Mouse (Mus musculus) T-cell, adult 2 months (primary cell): ENCODE data around the gene Ska3.

Source experiments
- DNase-seq: peaks from one replicate; pipeline ENCODE4 v3.0.0; 2022; ENCODE audit warnings: low spot score

The Ska3 gene

DNA sequence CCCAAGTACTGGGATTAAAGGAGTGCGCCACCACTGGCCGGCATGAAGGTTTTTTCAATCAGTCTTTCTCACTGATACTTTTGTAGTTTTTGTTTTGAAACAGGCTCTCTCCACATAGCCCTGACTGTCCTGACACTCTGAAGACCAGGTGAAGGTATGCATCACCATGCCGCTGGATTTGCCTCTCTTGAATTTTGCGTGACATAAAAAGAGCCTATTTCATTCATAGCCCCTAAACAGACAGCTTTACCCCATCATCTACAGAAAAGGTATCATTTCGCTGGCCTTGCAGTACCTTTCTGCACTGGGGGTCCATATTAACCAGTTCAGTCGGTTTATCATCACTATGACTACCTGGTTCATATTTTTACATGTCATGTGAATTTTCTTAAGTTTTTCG lies 28.4 kb downstream of the Ska3 start:
- DNase-seq: peak; percentile 5

GRCm38 (mm10) chr14:57791171-57791570 lies 34.8 kb downstream of the Ska3 start:
- no peak for DNase-seq

DNA sequence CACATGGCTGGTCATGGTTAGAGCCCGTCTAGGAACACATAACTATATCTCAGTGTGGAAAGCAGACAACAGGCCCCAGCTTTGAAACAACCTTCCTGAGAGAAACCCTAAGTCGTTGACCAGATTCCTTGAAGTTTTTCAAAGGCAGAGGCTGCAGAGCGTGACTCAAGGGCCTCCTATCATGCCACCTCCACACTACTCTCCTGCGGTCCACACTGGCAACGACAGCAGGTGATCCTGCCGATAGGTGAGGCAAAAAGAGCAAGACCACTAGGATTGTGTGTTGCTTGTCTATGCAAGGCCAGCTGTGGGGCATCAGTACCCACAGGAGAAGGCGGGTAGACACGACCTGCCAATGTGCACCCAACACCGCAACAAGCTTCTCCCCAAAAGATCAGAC lies 36.2 kb downstream of the Ska3 start:
- no peak for DNase-seq

GRCm38 (mm10) chr14:57789311-57789710 lies 36.7 kb downstream of the Ska3 start:
- DNase-seq: no peak

DNA sequence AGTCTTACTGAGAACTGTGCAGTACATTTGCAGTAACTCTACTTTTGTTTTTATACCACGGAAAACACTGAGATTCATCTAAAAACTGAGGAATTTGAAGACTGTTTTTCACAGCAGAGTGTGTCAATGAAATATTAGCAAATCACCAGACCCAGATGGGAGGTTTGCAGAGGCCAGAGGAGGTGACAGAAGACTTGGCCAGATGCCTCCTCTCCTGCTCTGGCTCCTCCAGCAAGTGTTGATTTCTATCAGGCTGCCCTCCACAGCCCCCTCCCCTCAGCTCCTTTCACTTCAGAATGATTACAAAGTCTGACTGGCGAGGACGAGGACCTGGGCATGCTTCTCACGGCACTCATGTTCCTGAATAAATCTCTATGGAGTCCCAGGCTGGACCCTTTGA lies 38.6 kb downstream of the Ska3 start:
- DNase-seq: no peak

DNA sequence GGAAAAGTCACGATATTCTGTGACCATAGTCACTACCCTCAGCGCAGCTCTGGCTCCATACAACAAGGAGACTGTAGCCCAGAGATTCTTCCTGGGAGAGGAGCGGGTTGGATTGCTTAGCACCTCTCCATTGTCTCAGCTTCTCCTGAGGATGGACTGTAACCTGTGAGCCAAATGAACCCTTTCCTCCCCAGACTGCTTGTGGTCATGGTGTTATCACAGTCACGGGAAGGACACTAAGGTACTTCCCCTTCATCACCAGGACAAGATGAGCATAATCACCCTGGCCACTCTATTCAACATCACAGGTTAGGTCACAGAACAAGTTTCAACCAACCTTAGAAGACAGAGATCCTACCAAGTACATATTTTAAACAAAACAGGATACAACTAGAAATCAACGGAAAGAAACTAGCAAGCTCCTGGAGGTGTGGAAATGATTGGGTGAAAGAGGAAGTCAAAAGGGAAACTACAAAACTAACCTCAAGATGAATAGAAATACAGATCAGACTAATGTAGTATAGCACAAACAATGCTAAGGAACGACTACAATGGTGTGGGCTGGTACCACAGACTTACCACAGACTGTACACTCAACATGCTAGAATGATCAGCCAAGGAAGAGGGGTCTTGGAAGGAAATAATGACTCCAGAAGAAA lies 53.7 kb downstream of the Ska3 start:
- DNase-seq: no peak

DNA sequence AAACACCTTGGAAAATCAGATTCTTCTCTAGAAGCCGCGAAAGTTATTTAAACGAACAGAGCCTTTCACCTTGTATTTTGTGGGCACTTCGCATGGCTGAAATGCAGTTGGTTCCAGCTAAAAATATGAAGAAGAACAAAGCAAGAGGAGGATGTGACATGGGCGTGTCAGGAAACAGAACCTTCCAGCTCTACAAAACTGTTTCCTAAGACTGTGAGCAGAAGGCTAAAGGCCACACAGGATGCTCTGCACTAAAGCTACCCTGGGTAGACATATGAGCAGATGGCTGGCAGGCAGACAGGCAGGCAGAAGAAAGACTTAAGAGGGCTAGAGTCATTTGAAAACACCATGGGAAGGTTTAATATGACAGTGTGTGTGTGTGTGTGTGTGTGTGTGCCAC lies 56.9 kb downstream of the Ska3 start:
- DNase-seq: peak; percentile 60

DNA sequence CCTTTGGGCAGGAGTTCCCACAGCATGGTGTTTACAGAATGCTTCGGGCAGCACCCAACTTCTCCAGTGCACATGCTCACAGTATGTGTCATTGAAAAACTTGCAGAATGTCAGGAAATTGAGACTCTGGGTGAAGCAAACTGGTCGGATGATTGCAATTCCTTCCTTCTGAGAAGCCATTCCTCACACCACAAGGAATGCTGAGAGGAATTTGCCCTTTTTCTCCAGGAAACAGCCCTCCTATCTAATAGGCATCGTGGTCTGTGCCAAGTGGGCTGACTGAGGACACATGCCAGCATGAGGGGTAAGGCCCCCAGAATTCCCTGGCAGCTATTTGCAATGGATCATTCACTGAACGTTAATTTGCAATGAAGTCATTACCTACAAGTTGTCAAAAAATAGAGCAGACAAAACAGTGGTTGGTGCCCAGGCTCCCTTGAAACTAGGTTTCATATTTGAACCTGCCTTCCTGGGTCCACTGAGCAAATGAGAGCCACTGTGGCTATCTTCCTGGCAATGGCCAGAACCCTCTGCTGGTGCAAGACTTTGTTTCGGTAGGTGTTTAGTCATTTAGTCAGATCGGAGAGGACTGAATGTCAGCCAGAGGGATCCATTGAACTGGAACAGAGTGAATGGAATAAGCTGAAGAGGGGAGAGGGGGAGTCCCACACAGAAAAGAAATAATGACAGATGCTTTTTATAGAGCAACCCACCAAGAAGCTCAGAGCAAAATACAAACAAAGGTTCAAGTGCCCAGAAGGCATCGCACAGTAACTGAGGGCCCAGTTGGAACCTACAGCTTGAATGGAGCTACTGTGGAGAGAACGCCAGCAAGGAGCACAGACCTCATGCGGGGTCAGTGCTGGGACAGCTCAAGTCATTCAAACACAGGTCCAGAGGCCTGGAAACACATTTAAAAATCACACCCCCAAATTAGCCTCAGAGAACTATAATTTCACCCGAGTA lies 65.3 kb downstream of the Ska3 start:
- no peak for DNase-seq

DNA sequence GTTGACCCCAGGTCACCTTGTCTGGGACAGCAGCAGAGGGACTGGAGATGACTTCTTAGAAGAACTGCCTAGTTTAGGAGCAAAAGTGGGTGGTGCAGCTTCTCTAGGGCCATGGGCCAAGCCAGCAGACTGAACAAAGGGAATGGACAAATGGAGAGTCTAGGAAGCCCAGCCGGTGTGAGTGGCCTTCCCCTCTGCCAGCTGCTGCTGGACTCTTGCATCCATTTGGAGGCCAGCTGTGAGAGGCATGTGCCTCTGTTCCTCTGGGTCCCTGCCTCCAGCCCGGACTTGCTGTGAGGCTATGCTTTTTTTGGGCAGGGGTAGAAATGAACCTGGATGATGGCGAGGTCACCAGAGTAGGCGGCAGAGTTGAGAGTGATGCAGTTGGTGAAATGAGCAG lies 67.7 kb downstream of the Ska3 start, which contains the start of gene Lats2:
Gene Lats2, minus strand, starts transcription at position 152 of the 400 bp plus-strand sequence.
- no peak for DNase-seq
